Mouse (Mus musculus) midbrain, embryonic 12.5 days (tissue): ENCODE results near the gene Nln. TPM values are rescaled to one million over a fixed set of nuclear protein-coding genes. Genes with fewer than 3 reads are reported as not detected.

Experiments used
- ATAC-seq: fragments of 200-750 bp; cut with Nextera tagmentation; 2 replicates; pipeline ENCODE4 v1.8.0; 2017; ENCODE audit warnings: low read depth, moderate TSS enrichment, moderate library complexity; ENCODE audit not compliant: low FRiP score
- H3K27ac ChIP-seq: fragments of 300-500 bp; sonication (generic); replicated peaks from 2 replicates; pipeline ENCODE4 v1.5.1; 2016; ENCODE audit warnings: mild to moderate bottlenecking
- H3K27me3 ChIP-seq: fragments of 300-500 bp; sonication (generic); 2 replicates; pipeline ENCODE4 v1.6.1; 2016; ENCODE audit warnings: mild to moderate bottlenecking
- H3K36me3 ChIP-seq: fragments of 300-500 bp; sonication (generic); 2 replicates; pipeline ENCODE4 v1.6.1; 2016
- H3K4me1 ChIP-seq: fragments of 300-500 bp; sonication (generic); 2 replicates; pipeline ENCODE4 v1.6.1; 2016
- H3K4me2 ChIP-seq: fragments of 300-500 bp; sonication (generic); replicated peaks from 2 replicates; pipeline ENCODE4 v1.6.1; 2016; ENCODE audit warnings: mild to moderate bottlenecking, moderate library complexity
- H3K4me3 ChIP-seq: fragments of 300-500 bp; sonication (generic); 2 replicates; pipeline ENCODE4 v1.5.1; 2016; ENCODE audit warnings: mild to moderate bottlenecking
- H3K9ac ChIP-seq: fragments of 300-500 bp; sonication (generic); replicated peaks from 2 replicates; pipeline ENCODE4 v1.6.1; 2016; ENCODE audit warnings: mild to moderate bottlenecking, moderate library complexity
- H3K9me3 ChIP-seq: fragments of 300-500 bp; sonication (generic); 2 replicates; pipeline ENCODE4 v1.6.1; 2016; ENCODE audit warnings: mild to moderate bottlenecking
- WGBS: fragments of 180-500 bp; shearing (Covaris S2); methylation state at CpG from one replicate; pipeline ENCODE4 v1.1.7; 2016; 5-methylcytosine and 5-hydroxymethylcytosine counted together
- polyA plus RNA-seq: library from polyadenylated mRNA; unstranded; fragments of >200 nt; fragmentation: Nextera tagmentation; extraction: Ambion mirVana; gene quantifications from 2 replicates; pipeline ENCODE4 v1.2.1, GENCODE M21; 2016

Gene Nln
- polyA plus RNA-seq, 1 experiment from 2014 or later: 27.4 TPM

- no peaks in the 10 kb centered on the region for H3K9me3 ChIP-seq
- H3K27ac ChIP-seq: no peak overlapping the region
- H3K9ac ChIP-seq: no peak overlapping the region
- 0 out of 2 replicates have a peak, but pooled peaks cover 4% of the 10 kb centered on the region for H3K4me1 ChIP-seq
- no peaks in the 10 kb centered on the region for H3K27me3 ChIP-seq
- H3K4me2 ChIP-seq: no peak overlapping the region
- WGBS: 85% methylated on average over 5 of the region's 5 CpGs
- H3K36me3 ChIP-seq: no peaks in the 10 kb centered on the region
- no peak for ATAC-seq
- no peak overlapping the region for H3K4me3 ChIP-seq
These were observed 135.4 kb downstream of the Nln start for GRCm38 (mm10) chr13:103973977-103974376.

Other genes with a start within 250 kb of the Nln start
- 21.8 and 25.1 TPM in 2 replicates for gene Erbin, start 189.1 kb downstream of the Nln start, polyA plus RNA-seq
- 26.8 and 27.1 TPM in 2 replicates for gene Sgtb, start 127 bp upstream of the Nln start, polyA plus RNA-seq
- gene Trappc13, start 68.9 kb upstream of the Nln start, polyA plus RNA-seq: 78.4 and 84.9 TPM in 2 replicates
- 28.6 and 30.9 TPM in 2 replicates for gene Trim23, start 69.2 kb upstream of the Nln start, polyA plus RNA-seq
- gene Cenpk, start 119.0 kb upstream of the Nln start, polyA plus RNA-seq: 64.0 and 68.2 TPM in 2 replicates
- gene Ppwd1, start 119.2 kb upstream of the Nln start, polyA plus RNA-seq: 13.2 and 13.6 TPM in 2 replicates
- gene Adamts6, start 178.2 kb upstream of the Nln start, polyA plus RNA-seq: 2.9 and 4.6 TPM in 2 replicates